Mouse (Mus musculus) liver (tissue): ENCODE results near the gene Grin2c.
A peak's percentile ranks its signal among the peaks of the same experiment; 100 is the strongest.

ENCODE experiments used
- DNase-seq: peaks from one replicate; pipeline ENCODE4 v3.0.0-alpha.2; 2020; ENCODE audit warnings: mixed read lengths

Grin2c gene

DNA sequence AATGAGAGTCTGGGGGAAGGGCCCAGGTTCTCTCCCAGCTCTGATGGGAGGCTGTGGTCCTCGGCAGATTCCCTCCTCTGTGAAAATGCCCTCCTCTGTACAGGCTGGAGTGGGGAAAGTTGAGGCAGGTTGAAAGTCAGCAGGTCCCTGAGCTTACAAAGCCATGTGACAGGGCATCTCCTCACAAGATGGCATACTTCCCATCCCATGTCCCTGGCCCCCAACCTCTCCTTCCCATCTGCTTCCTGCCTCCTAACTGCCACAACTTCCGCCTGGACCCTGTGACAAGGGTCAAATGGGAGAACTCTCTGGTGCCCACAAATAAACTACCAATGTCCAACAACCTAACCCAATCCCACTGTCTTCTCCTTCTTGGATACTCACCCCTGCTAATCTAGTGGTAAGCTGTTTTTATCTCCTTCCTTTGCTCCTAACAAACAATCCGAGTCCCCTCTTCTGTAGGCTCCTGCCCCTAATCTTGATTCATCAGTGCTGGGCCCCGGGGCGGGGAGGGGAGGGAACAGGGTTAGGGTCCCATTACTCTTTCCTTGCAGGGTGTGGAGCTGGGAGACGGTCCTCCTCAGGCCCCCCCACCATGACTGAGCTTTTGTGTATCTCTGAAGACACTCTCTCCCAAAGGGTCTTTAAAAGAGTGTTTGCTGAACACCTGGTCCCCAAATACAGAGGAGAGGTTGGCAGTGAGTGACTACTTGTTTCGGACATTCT is 2.7 kb downstream of the Grin2c start:
- no peak for DNase-seq

DNA sequence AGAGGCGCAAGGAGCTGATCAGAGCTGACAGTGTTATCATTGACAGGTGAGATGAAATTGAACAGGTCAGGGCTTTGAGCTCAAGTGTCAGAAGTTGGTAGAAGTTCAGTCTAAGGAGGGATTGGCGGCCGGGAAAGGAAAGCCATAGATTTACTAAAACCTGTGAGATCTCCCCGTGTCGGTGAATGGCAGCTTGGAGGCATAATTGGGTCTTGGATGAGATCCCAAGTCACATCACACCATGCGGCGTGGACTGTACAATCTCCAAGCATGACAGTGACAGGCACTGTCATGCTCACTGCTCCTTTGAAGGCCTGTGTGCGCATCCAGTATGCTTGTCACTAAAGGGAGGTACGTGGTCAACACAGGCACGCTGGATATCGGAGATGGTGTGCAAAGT is 4.1 kb downstream of the Grin2c start:
- DNase-seq, result no peak

DNA sequence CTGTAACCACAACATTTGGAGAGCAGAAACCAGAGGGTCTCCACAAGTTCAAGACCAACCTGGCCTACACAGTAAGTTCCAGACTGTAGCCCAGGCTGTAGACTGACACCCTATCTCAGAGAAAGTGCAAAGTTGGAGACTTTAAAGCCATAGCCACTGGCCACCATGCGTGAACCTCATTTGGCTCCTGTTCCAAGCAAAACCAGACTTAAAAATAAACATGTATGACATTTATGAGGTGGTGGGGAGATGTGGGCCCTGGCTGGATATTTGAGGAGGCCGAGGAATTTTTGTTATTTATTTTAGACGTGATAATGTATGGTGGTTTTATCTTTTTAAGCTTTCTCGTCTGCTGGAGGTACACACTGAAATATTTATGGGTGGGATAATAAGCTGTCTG is 7.9 kb downstream of the Grin2c start:
- DNase-seq, result no peak

DNA sequence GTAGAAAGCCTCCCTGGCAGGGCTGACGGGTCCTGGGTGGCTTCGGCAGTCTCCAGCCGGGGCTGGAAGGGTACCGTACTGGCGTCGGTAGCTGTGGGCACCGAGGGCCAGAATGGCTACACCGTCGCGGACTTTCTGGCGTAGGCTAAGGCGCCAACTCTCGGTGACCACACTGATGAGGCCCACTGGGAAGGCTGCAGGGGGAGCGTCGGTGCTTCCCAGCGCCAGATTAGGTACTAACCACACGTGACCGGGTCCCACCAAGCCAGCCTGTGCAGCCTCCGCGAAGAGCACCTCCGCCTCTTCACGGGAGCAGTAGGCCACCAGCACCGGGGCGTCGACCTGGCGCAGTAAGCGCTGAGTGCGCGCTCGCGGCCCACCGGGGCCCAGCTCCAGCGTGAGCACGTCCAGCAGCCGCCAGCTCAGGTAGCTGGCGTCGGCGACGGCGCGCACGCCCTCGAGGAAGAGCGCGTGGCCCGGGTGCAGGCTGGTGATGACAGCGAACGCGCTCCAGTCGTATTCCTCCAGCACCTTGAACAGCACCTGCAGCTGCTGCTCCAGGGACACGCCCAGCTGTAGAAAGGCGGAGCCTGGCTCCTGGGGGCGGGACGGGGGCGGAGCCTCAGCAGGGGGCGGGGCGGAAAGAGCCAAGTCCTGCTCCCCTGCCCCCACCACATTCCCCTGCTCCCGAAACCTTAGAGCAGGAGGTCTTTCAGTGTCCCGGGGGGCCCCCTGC is 9.1 kb downstream of the Grin2c start:
- DNase-seq, result peak; percentile 51

DNA sequence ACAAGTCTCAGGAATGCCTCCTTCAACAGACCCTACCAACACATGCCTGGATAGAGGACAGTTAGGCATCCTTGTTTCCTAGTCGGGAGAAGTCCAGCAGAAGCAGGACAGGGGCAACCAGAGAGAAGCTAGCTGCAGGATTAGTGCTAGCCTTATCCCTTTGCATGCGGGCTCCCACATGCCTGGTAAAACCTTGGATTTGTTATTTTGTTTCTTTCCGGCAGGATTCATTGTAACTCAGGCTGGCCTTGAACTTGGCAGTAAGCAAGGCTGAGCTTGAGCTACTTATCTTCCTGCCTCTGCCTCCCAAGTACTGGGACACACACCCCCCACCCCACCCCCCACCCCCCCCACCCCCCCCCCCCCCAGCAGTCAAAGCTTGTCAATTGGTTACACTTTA is 15.8 kb downstream of the Grin2c start:
- no peak for DNase-seq

DNA sequence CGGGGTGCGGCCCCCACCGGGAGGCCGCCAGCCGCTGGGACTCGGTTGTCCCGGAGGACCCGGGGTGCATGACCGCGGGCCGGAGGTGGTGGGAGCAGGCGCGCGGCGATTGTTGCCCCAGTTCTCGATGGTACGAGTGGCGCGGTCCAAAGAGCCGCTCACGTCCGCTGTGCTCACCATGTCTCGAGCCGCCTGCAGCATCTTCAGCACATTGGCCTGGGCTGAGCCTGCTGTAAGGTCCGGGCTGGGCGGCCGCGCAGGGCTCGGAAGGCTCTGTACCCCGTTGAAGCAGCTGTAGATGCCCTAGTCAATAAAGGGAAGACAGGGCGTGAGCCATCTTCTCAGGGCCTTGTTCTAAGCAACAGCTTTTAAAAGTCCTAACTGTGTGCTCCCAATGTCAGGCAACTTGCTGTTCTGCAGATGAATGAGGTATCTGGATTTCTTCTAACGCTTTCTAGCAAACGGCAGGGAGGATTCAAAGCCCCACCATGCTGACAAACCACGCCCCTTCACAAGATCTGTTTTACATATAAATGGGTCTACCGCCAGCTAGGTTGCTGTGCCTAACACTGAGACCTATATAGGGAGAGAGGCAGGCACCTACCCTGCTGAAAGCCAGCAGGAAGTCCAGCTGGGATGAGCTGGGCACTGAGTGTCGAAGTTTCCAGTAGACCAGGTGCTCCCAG is 16.5 kb downstream of the Grin2c start:
- DNase-seq, result no peak

DNA sequence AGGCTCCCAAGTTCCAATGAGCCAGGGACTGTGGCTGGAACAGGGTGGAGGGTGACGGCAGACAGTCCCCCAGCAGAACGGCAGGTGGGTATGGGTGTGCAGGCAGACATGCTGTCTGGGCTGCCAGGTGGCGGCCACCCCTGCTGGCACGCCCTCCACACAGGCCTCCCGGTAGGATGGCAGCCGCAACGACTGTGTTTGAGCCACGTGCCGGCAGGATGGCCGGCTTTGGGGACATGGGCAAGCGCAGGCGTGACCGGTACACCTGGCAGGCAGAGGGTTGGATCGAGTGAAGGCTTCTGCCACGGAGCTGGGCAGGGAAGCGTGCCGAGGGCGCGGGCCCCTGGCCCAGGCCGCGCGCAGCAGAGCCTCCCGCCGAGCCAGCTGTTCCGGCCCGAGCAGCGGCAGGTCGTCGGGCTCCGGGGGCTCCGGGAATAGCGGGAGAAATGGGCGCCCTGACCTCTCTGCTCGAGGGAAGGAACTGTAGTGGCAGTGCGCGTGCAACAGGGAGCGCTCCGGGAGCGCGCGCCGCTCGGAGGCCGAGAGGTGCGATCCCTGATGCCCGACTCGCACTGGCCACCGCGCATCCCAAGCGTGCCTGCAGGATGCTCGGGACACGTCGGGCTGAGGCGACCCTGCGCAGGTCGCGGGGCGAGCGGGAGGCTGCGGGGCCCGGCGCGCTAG is 17.2 kb downstream of the Grin2c start:
- no peak for DNase-seq

DNA sequence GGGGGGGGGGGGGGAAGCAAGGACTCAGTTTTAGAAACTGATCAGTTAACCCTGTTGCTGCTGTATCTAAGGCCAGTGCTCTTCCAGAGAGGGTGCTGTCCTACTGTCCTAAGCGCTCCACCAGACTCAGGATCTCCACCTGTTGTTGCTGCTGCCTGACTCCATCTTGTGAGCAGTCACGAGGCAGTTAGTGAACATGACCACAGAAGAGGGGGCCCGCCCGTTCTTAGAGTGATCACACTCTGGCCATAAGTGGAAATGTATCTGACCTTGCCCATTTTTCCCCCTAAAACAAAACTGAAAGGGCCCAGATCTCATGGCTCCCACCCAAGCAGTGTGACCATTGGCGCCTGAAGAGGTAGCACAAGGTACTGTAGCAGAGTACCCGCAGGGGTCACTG is 19.1 kb downstream of the Grin2c start:
- no peak for DNase-seq

DNA sequence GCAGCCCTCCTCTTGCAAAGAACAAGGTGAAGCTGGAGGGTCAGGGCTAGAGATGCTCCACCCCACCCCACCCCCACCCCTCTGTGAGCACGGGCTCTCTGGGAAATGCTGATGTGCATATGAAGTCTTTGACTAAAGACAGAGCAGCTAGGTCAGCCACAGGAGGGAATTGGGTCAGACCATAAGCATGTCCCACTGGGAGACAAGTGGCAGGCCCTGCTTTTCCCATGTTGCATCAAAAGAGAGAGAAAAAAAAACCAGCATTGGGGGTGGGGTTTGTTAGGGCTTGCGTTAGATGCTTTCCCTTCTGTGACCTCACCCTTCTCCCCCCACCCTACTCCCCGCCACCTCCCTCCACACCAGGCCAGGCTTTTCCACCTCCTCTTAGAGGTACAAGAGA is 19.8 kb downstream of the Grin2c start:
- no peak for DNase-seq

DNA sequence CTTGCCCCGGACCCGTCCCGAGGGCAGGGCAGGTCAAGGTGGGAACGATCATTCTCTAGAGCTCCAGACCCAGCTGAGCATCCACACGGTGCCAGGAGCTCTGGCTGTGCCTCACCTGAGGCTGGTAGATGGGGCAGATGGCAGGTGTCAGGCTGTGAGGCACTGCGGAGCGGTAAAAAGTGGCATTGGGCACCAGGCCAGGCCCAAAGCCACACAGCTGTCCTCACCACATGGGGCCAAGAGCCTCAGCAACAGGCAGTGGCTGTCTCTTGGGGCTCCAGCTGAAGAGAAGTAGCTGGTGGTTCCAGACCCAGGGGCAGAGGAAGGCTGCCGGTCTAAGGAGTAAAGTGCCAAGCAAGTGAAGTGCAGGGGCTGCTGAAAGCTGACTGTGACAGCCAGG is 20.7 kb downstream of the Grin2c start:
- DNase-seq, result no peak

DNA sequence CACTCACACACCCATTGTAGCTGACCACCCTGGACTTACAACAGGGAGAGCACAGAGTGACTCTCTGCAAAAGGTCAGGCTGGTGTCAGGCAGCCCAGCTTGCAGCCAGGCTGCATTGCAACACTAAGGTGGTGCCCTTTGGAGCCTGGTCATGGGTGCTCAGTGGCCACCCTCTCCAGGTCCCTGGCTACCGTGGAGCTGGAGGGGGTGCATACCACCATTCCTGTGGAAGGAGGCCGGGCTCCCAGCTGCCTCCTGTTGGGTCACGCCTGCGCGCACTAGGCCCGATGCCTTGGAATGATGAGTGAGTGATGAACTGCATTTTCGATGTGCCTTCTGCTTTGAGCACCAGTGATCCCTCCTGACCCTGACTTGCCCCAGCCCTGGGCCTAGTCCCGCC is 22.2 kb downstream of the Grin2c start:
- DNase-seq, result peak; percentile 54

DNA sequence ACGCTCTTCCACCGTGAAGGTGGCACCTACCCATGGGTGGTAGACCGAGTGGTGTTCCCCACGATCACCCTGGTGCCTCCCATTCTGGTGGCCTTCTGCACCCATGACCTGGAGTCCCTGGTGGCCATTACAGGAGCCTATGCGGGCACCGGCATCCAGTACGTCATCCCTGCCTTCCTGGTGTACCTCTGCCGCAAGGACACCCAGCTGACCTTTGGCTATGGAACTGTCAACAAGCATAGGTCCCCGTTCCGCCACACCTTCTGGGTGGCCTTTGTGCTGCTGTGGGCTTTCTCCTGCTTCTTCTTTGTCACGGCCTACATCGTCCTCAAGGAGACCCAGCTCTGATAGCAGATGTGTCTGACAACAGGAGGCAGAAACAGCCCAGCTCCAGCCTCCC is 23.3 kb downstream of the Grin2c start:
- no peak for DNase-seq

DNA sequence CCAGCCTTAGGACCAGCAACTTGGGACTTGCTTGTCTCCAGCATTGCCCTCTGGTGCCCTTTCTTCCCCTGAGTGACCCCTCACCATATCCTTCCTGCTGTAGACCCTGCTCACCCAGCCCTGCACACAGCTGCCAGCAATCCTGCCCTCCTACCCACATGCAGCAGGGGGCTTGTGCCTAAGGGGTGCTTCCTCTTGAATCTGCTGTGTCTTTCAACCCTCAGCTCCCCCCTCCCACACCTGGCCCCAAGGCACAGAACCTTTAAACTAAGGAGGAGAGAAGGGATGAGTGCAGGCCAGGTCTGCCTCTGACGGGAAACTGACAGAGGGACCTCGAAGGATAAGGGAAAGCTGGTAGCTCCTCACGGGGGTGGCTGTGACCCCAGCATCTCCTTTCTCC is 24.3 kb downstream of the Grin2c start:
- DNase-seq, result no peak

DNA sequence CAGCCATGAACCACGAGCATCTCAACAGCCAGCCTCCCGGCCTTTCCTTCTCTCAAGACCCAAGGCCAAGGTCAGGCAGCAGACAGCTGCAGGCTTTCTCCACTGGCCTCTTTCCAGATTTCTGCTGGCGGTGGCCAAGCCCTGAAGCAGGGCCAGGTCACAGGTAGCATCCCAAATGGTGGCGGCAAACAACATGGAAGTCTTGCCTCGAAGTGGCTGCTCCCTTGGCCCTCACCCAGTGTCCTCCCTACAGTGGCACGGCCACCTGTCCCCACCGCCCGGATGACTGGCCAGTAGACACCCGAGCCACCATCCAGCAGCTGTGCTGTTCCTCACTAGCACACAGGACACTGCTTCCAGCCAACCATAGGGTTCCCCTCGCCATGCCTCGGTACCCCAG is 25.6 kb downstream of the Grin2c start:
- no peak for DNase-seq

DNA sequence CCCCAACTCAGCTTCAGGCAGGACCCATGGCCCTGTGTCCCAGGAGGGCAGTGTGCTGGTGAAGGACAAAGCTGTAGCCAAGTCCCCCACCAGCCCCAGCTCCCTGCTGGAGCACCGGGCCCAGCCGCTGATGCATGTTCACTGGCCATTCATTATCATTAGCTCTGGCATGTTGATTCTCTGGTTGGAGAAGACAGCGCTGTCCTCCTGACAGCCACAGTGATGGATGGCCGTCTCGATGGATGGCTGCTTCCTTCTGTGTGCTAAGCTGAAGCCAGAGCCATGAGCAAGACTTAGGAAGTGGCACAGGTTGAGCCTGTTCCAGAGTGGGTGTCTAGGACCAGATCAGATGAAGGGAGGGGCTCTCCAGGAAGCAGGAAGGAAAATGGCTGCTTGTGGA is 30.5 kb downstream of the Grin2c start:
- DNase-seq, result no peak

DNA sequence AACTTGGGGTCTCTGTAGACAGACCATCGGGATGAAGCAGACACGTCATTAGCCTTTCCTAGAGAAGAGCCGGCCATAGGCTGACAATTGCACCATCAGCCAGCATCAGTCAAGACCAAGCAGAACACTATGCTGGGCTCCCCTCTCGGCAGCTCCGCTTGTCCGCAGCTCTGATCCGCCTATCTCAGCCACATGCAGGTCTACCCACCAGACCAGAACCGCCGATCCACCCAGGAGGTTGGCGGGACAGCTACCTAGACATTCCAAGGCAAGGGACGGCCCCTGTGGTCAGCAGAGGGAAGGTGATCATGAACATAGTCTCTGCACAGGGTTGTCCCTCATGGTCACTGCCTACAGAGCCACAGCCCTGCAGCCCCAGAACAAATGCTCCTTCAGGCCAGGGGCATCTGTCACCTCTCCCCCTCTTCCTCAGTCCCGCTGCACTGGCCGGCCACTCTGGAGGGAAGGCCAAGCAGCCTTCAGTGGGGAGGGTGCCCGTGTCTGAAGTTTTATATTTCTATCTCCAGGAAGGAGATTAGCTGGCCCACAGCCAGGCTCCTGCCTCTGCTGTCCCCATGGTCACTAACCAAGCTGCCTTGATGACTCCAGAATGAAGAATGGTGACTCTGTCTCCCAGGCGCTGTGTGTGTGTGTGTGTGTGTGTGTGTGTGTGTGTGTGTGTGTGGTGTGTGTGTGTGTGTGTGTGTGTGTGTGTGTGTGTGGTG is 32.6 kb downstream of the Grin2c start:
- DNase-seq, result no peak

DNA sequence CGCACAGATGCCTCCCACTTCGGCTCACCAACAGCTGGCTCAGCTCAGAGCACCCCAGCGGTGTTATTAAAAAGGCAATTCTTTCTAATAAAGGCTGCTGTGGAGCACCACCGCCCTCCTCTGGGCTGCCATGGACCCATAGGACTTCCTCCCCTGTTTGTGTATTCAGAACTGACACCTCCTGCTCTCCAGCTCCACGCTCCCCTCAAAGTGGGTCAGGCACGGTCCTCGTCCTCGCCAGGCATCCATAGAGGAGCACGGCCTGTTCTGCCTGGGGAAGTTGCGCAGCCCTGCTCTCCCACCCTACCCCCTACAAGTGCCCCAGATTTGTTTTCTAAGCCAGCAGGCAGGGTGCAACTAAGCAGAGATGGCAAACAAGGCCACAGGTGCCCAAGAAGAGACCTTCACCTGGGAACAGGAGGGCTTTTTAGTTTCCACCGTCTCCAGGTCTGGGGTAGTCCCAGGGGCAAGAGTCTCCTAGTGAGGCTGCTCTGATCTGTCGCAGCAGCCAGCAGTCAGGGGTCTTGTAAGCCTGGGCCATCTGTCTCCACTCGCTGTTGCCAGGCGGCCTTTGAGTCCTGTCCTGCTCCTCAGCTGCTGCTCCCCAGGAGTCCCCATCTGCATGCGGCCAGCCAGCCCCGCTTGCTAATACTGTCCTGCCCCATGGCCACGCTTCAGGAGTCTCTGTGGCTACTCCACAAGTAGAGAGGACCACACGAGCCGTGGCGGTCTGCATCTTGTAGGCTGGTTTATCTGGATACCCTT is 33.3 kb downstream of the Grin2c start:
- no peak for DNase-seq

DNA sequence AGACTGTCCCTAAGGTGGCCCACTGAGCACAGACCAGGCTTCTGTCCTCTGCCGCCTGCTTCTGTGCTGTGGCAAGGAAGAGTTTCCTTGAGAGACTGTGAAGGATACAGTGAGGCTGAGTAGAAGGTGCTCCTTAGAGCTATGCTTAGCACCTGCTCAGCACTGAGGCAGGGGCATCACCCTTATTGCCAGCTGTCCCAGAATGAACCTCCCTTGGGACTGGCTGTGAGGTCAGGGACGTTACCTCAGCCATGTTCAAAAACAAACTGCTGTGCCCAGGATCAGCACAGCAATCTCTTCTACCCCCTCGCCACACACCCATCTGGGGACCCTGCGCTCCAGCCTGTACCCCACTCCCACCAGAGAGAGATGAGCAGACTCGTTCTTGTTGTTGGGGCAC is 34.2 kb downstream of the Grin2c start:
- DNase-seq, result no peak

DNA sequence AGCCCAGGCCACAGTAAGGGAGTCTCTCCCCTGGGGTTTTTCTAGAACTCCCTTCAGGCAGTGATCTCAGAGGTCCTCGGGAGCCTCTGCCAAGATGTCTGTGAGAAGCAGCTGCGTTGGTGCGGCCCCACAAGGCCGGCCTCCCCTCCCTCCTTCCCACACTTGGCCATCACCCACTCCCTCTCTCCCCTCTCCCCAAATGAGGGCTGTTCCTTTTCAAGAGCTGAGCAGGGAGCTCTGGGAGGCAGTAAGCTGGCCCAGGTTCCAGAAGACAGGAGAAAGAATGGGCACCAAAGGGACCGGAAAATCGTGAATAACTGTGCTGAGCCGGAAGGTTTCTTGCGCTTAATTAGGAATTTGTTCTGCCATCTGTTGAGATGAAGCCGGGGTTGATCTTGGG is 35.1 kb downstream of the Grin2c start:
- DNase-seq, result no peak

DNA sequence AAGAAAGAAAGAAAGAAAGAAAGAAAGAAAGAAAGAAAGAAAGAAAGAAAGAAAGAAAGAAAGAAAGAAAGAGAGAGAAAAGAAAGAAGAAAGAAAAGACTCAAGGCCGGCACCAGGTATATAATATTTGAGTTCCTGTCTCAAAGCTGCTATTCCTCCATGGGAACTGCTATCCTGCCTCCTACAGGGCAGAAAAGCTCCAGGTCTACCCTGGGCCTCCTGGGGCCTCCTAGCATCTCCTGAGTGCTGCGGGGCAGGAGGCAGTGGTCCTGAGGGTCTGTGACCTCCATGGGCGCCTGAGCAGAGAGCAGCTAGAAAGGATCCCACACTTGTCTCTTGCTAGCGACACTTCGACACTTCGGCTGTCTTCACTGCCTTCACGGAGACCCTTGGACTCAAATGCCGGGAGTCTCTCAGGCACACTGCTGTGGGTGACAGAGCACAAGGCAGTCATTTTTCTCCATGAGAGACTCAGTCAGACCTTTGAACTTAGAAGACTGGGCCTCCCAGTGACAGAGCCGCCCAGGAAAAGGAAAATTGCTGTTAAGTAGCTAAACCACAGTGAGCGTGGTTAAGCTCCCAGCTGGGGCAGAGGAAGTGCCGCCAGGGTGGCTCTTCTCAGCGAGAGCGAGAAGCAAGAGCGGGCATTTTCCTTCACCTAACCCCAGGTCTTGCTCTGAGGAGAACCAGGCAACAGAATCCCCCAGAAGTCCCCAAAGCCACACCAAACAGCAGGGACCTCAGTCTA is 35.7 kb downstream of the Grin2c start:
- no peak for DNase-seq
